Mouse (Mus musculus): Measurements from ENCODE around the gene Tspan32. TPM values are rescaled to one million over a fixed set of nuclear protein-coding genes. Genes with fewer than 3 reads are reported as not detected.
A peak's percentile ranks its signal among the peaks of the same experiment; 100 is the strongest.

Gene Tspan32
- polyA plus RNA-seq, 1 experiment: 0.25 TPM

DNA sequence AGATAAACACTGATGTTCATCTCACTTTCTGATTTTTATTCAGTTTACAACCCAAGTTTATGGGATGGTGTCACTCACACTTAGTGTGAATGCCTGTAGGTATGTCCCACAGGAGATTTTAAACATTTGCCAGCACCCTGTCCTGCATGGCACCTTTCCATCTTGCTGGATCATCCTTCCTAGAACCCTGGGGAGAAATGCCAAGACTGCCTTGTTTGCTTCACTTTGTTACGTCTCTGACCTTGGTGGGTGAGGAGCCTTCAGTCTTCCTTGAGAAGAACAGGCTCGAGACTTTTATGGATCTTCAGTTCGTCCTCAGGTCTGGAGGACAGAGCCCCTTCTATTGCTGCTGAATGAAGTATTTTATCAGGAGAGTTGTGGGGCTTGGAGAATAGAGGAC lies 44.5 kb downstream of the Tspan32 start:
- no peaks in the 10 kb centered on the region for H3K27me3 ChIP-seq (ENCODE audit: control insufficient read depth, insufficient read depth, low read length)
- TF ChIP-seq POLR2A (IDR thresholded peaks at IDR 0.05; ENCODE audit: borderline replicate concordance, insufficient read depth, low read length): no peak
- no peak for TF ChIP-seq CTCF (IDR thresholded peaks at IDR 0.05; ENCODE audit: borderline replicate concordance, insufficient read depth, low read depth, low read length)
- DNase-seq: no peak
- 82% methylated on average over 3 of the region's 3 CpGs for WGBS
- H3K4me3 ChIP-seq (replicated peaks; ENCODE audit: insufficient read depth, low read depth, low read length): no peak overlapping the region
- no peaks in the 10 kb centered on the region; the same call in 1 of the 2 replicates for H3K4me1 ChIP-seq (ENCODE audit: control insufficient read depth, insufficient read depth, low read length)
- no peak overlapping the region for H3K27ac ChIP-seq (ENCODE audit: insufficient read depth, low read length)

DNA sequence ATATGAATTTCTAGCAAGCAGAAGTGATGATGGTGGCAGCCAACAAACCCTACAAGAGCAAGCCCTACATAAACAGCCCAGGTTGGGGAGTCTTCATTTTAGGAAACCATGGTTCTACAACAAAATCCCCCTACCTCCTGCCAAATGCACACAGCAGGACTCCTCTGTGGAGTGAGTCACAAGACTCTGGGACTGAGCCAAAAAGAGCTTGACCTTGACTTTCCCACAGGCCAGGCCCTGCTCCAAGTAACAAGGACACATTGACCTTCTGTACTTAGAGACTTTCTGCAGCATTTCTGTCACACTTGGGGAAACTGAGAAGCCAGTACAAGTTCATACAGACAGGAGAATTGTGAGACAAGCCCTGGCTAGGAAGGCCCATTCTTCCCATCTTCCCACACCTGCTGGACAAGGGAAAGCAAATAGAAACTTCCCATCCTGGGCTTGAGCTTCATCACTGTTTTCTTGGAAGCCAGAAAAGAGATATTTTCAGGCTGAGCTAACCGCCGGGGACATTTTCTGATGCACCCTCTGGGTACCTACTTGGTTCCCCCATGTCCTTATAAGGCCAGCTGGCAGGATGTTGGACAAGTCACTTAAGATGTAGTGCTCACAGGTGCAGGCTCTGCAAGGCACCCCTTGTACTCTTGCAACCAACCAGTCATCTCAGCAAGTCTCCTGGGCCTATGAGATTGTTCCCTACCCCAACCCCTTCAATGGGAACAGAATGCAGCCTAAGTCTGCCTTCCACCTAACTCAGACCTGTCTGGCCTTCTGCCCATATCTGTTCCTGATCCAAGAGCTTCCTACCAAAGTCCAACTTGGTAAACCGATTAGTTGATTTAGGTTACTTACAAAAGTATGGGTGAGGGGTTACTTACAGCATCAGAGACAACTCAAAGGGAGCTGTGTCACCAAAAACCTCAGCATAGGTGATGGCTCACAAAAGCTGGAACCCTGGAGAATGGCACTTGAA lies 45.3 kb downstream of the Tspan32 start:
- TF ChIP-seq POLR2A (IDR thresholded peaks at IDR 0.05; ENCODE audit: borderline replicate concordance, insufficient read depth, low read length) (no peak), CTCF (IDR thresholded peaks at IDR 0.05; ENCODE audit: borderline replicate concordance, insufficient read depth, low read depth, low read length) (no peak)
- Histone ChIP-seq H3K27me3 (ENCODE audit: control insufficient read depth, insufficient read depth, low read length) (no peaks in the 10 kb centered on the region), H3K27ac (ENCODE audit: insufficient read depth, low read length) (no peak overlapping the region), H3K4me3 (replicated peaks; ENCODE audit: insufficient read depth, low read depth, low read length) (no peak overlapping the region), H3K4me1 (ENCODE audit: control insufficient read depth, insufficient read depth, low read length) (peaks cover 5% of the 10 kb centered on the region)
- WGBS: 83% methylated on average over 3 of the region's 3 CpGs
- DNase-seq: peak; percentile 18 to 47

DNA sequence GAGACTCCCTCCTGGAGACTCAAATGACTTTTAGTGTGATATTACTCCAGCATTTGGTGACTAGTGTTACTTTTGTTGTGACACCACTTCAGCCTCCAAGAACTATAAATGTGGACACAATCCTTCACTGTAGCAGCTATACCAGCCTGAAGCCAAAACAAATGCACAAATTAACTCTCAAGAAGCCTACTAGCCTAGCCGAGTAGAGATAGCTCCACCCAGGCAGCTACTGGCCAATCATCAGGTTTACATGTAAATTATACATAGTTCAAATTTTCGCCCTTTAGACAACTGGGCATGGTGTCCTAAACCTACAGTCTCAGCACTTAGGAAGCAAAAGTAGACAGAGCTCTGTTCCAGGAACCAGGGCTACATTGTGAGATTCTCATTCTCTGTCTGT lies 46.5 kb downstream of the Tspan32 start:
- Histone ChIP-seq H3K4me3 (replicated peaks; ENCODE audit: insufficient read depth, low read depth, low read length) (no peak overlapping the region), H3K27ac (ENCODE audit: insufficient read depth, low read length) (no peak overlapping the region), H3K27me3 (ENCODE audit: control insufficient read depth, insufficient read depth, low read length) (no peaks in the 10 kb centered on the region), H3K4me1 (ENCODE audit: control insufficient read depth, insufficient read depth, low read length) (peaks cover 13% of the 10 kb centered on the region)
- DNase-seq: no peak
- TF ChIP-seq CTCF (IDR thresholded peaks at IDR 0.05; ENCODE audit: borderline replicate concordance, insufficient read depth, low read depth, low read length): no peak
- TF ChIP-seq POLR2A (IDR thresholded peaks at IDR 0.05; ENCODE audit: borderline replicate concordance, insufficient read depth, low read length): no peak
- WGBS: 73% methylated on average over 2 of the region's 2 CpGs

DNA sequence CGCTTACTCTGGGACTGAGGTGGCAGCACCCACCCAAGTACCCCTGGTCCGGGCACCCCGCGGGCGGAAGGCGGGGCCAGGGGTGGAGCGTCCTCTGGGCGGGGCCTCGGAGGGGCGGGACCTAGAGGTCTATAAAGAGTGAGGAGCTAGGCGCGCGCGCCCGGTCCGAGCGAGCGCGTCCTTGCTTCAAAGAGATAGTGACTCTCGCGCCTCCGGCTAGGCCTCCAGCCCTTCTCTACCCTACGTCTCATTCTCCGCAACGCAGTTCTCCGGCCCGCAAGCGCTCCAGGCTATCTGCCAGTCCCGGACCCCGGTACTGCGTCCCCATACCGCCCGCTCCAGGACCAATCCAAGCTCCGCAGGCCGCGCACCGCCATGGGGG lies 47.8 kb downstream of the Tspan32 start, which contains the start of gene Cd81:
Gene Cd81, plus strand, starts transcription at position 114 of the 382 bp plus-strand sequence.
- H3K4me3 ChIP-seq (replicated peaks; ENCODE audit: insufficient read depth, low read depth, low read length): peak within 1 kb of the TSS; percentile 93
- under 1% methylated on average over 37 of the region's 37 CpGs for WGBS
- peak; percentile 73 to 79 for DNase-seq
- no peaks in the 10 kb centered on the region for H3K27me3 ChIP-seq (ENCODE audit: control insufficient read depth, insufficient read depth, low read length)
- H3K4me1 ChIP-seq (ENCODE audit: control insufficient read depth, insufficient read depth, low read length): peaks cover 19% of the 10 kb centered on the region
- H3K27ac ChIP-seq (ENCODE audit: insufficient read depth, low read length): peak within 1 kb of the TSS; percentile 89
- TF ChIP-seq POLR2A (IDR thresholded peaks at IDR 0.05; ENCODE audit: borderline replicate concordance, insufficient read depth, low read length): peak; percentile 73
- no peak for TF ChIP-seq CTCF (IDR thresholded peaks at IDR 0.05; ENCODE audit: borderline replicate concordance, insufficient read depth, low read depth, low read length)

DNA sequence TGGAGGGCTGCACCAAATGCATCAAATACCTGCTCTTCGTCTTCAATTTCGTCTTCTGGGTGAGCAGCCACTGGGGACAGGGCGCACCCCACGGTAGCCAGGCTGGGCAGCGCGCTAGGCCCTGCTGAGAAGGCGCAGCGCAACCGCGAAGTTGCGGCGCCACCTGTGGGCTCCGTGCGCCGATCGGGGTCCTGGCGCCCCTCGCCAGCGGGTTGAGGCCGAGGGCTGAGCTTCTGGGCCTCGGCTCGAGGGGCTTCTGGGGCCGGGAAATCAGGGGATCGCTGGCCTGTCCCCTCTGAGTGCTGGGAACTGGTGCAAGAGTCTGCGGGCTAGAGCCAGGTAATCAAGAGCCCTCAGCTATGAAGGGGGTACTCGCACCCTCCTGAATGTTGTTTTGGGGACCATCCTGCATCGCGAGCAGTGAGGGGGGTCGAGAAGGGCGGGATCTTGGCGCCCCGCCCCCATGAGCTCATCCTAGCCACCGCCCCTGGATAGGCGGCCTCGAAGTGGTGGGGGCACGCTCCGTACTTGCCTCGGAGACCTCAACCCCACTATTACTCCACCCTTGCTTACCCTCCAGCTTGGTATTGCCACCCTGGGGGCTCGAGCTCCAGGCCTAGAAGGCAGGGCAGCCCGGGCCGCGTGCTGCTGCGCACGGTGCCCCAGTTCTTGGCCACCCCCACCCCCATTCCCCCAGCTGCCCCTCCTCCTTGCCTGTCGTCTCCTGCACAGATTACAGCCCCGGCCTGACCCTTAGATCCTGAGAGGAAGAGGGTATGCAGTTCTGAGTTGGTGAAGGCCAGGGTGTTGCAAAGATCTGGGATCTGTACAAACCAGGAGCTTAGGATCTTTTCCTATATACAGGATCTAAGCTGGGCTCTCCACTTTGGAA lies 48.4 kb downstream of the Tspan32 start:
- H3K27me3 ChIP-seq (ENCODE audit: control insufficient read depth, insufficient read depth, low read length): no peaks in the 10 kb centered on the region
- under 1% methylated on average over 46 of the region's 46 CpGs for WGBS
- peaks cover 26% of the 10 kb centered on the region for H3K4me1 ChIP-seq (ENCODE audit: control insufficient read depth, insufficient read depth, low read length)
- peak overlapping the region; percentile 93 for H3K4me3 ChIP-seq (replicated peaks; ENCODE audit: insufficient read depth, low read depth, low read length)
- peak overlapping the region; percentile 89 for H3K27ac ChIP-seq (ENCODE audit: insufficient read depth, low read length)
- DNase-seq: peak; percentile 61 to 63
- no peak for TF ChIP-seq POLR2A (IDR thresholded peaks at IDR 0.05; ENCODE audit: borderline replicate concordance, insufficient read depth, low read length)
- TF ChIP-seq CTCF (IDR thresholded peaks at IDR 0.05; ENCODE audit: borderline replicate concordance, insufficient read depth, low read depth, low read length): 0 out of 2 replicates have a peak, but pooled peaks have one; percentile 12

DNA sequence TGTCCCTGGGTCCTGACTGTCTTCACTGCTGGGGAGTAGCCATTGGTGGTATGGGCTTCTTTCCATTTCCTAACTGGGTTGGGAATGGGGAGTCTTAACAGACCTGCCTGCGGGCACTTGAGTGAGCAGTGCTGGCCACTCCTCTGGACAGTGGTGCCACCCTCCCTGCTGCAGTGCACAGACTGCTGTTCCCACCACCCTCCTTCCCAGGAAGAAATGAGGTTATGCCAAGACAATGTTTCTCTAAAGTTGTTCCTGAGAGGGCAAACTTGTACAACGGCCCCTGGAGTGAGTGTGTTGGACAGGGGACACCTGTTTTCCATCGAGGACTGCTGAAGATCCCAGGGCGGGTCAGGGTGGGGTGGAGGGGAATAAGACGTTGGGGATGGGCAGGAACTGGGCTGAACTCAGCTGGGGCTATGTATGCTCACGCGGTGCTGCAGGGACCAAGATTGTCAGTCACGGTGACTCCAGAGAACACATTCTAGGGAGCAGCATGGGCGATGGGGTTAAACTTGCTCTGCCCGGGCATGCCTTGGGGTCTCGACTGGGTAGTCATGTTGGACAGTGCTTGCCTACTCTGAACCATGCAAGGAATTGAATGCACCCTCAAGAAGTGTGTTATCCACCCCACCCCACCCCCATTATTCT lies 49.2 kb downstream of the Tspan32 start:
- Histone ChIP-seq H3K4me3 (replicated peaks; ENCODE audit: insufficient read depth, low read depth, low read length) (peak overlapping the region; percentile 93), H3K27me3 (ENCODE audit: control insufficient read depth, insufficient read depth, low read length) (no peaks in the 10 kb centered on the region), H3K4me1 (ENCODE audit: control insufficient read depth, insufficient read depth, low read length) (peaks cover 34% of the 10 kb centered on the region), H3K27ac (ENCODE audit: insufficient read depth, low read length) (no peak overlapping the region)
- no peak for TF ChIP-seq CTCF (IDR thresholded peaks at IDR 0.05; ENCODE audit: borderline replicate concordance, insufficient read depth, low read depth, low read length)
- peak; percentile 15 to 17 for DNase-seq
- WGBS: 10% methylated on average over 11 of the region's 11 CpGs

DNA sequence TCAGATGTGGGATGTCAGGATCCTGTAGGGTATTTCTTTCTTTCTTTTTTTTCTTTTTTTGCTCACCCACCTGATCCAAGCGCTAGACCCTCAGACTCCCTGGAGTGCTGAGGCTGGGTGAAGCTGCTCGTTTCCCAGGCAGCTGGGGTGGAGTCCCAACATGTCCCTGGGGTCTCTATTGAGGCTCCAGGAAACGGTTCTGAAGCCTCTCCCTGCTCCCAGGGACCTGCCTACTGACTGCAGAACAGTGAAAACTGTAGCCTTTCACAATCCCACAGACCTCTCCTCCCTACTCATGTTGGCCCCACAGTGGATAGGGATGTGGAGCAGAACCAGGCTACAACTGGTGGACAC lies 49.7 kb downstream of the Tspan32 start:
- Histone ChIP-seq H3K27me3 (ENCODE audit: control insufficient read depth, insufficient read depth, low read length) (no peaks in the 10 kb centered on the region), H3K27ac (ENCODE audit: insufficient read depth, low read length) (no peak overlapping the region), H3K4me1 (ENCODE audit: control insufficient read depth, insufficient read depth, low read length) (peaks cover 39% of the 10 kb centered on the region), H3K4me3 (replicated peaks; ENCODE audit: insufficient read depth, low read depth, low read length) (peak overlapping the region; percentile 9)
- TF ChIP-seq POLR2A (IDR thresholded peaks at IDR 0.05; ENCODE audit: borderline replicate concordance, insufficient read depth, low read length): no peak
- no peak for TF ChIP-seq CTCF (IDR thresholded peaks at IDR 0.05; ENCODE audit: borderline replicate concordance, insufficient read depth, low read depth, low read length)
- 35% methylated on average over 3 of the region's 3 CpGs for WGBS
- peak in 1 of 2 experiments; percentile 12 for DNase-seq
